Mouse (Mus musculus): Measurements from ENCODE around the gene Nxn. TPM values are rescaled to one million over a fixed set of nuclear protein-coding genes. Genes with fewer than 3 reads are reported as not detected.

Nxn gene
- polyA plus RNA-seq, 1 experiment = 19.1 TPM

DNA sequence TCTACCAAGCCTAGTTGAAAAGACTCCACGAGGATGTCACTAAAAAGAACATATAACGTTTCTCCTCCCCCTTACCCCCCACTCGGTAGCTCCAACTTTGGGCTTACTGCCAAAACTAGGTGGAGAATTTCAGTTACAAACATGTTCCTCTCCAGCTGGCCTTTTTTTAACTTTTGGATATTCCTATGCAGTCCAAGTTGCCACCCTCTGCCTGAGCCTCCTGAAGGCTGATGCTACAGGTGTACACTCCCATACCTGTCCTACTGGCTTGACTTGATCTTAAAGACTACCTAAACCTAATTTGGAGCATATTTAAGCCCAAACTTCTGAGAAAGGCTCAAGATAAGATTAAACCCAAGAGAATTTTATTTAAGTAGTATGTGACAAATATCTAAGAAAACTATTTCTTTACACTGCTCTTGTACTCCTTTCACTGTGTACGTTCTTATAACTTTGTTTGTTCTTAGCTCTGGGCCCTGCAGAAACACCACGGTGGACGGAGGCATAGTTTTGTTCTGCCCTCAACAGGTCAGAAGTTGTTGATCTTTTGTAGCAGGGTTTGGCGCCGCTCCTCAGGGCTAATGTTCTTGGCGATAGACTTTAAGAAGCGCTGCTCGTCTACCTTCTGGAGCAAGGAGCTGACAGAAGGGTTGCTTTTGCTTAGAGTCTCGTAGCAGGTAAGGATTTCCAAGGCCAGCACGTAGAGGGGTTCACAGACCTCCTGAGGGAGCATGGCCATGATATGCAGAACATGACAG is 188.5 kb downstream of the Nxn start:
- Histone ChIP-seq H3K4me3 (replicated peaks; ENCODE audit: extremely low read depth, low read depth, low read length) (no peak overlapping the region), H3K4me1 (ENCODE audit: control insufficient read depth, insufficient read depth, low read length) (no peaks in the 10 kb centered on the region)
- WGBS = 59% methylated on average over 13 of the region's 13 CpGs
- no peak for DNase-seq
- TF ChIP-seq POLR2A (IDR thresholded peaks at IDR 0.05; ENCODE audit: borderline replicate concordance, extremely low read depth, low read depth, low read length) = no peak
- no peak for TF ChIP-seq CTCF (IDR thresholded peaks at IDR 0.05; ENCODE audit: insufficient read depth, low read length)

Other genes with a start within 250 kb of the Nxn start
- gene Vps53, start 219.5 kb downstream of the Nxn start, polyA plus RNA-seq (2012; rRNA removed) = 16.3 and 22.2 TPM in 2 replicates
- 26.3 and 115 TPM in 2 replicates for gene Fam57a, start 219.5 kb downstream of the Nxn start, polyA plus RNA-seq (2012; rRNA removed)
- gene Dbil5, start 181.5 kb downstream of the Nxn start, polyA plus RNA-seq (2012; rRNA removed) = 0.76 TPM in 1 of 2 replicates, not detected in the other
- gene Gemin4, start 181.5 kb downstream of the Nxn start, polyA plus RNA-seq (2012; rRNA removed) = 5.7 and 6.6 TPM in 2 replicates
- 3.3 and 3.6 TPM in 2 replicates for gene Mrm3, start 155.4 kb downstream of the Nxn start, polyA plus RNA-seq (2012; rRNA removed)
- 5.9 and 11.9 TPM in 2 replicates for gene Glod4, start 155.4 kb downstream of the Nxn start, polyA plus RNA-seq (2012; rRNA removed)
- gene Timm22, start 7.8 kb upstream of the Nxn start, polyA plus RNA-seq (2012; rRNA removed) = 9.8 and 10.5 TPM in 2 replicates
- gene Abr, start 223.2 kb upstream of the Nxn start, polyA plus RNA-seq (2012; rRNA removed) = 53.5 and 54.8 TPM in 2 replicates

Data from lung, adult 2 months (tissue).